Mouse (Mus musculus) C2C12 (cell line): ENCODE measurements around the gene Pced1a.

ENCODE experiments used
- CEBPB ChIP-seq: IDR thresholded peaks from one replicate; pipeline ENCODE4 v1.6.1; 2011; ENCODE audit warnings: low read depth, mild to moderate bottlenecking, control low read depth, moderate library complexity
- CTCF ChIP-seq: IDR thresholded peaks from one replicate; pipeline ENCODE4 v1.5.1; 2011; ENCODE audit not compliant: control insufficient read depth, insufficient read depth, insufficient read length
- FOSL1 ChIP-seq: IDR thresholded peaks from one replicate; pipeline ENCODE4 v1.8.0; 2011; ENCODE audit warnings: mild to moderate bottlenecking, low read length; ENCODE audit not compliant: poor library complexity, insufficient read depth, severe bottlenecking
- MAX ChIP-seq: IDR thresholded peaks from one replicate; pipeline ENCODE4 v1.6.1; 2011; ENCODE audit warnings: mild to moderate bottlenecking, control low read depth
- MYOD1 ChIP-seq: IDR thresholded peaks from one replicate; pipeline ENCODE4 v1.6.1; 2011; ENCODE audit warnings: low read depth; ENCODE audit not compliant: control insufficient read depth, insufficient read length
- USF1 ChIP-seq: IDR thresholded peaks from one replicate; pipeline ENCODE4 v1.6.1; 2011; ENCODE audit warnings: low read depth, mild to moderate bottlenecking, control low read depth, moderate library complexity

- TF ChIP-seq CTCF = no peak
- no peak for TF ChIP-seq MYOD1
- TF ChIP-seq USF1 = no peak
- TF ChIP-seq MAX = no peak
- TF ChIP-seq FOSL1 = no peak
- no peak for TF ChIP-seq CEBPB
These were observed 22.6 kb downstream of the Pced1a start for GRCm38 (mm10) chr2:130401891-130402290.
